Mouse (Mus musculus) forebrain, embryonic 14.5 days (tissue): ENCODE results near the gene Rom1. TPM values are rescaled to one million over a fixed set of nuclear protein-coding genes. Genes with fewer than 3 reads are reported as not detected.

Source experiments
- ATAC-seq: fragments of 200-750 bp; cut with Nextera tagmentation; 2 replicates; pipeline ENCODE4 v1.8.0; 2017; ENCODE audit warnings: mild to moderate bottlenecking, moderate library complexity
- DNase-seq: peaks from one replicate; pipeline ENCODE4 v3.0.0-alpha.2; 2015; ENCODE audit warnings: low spot score
- H3K27ac ChIP-seq: fragments of 300-500 bp; sonication (generic); 2 replicates; pipeline ENCODE4 v1.5.1; 2014; ENCODE audit warnings: low read depth, mild to moderate bottlenecking, control low read depth, low read length, moderate library complexity
- H3K27me3 ChIP-seq: fragments of 300-500 bp; sonication (generic); replicated peaks from 2 replicates; pipeline ENCODE4 v1.6.1; 2014; ENCODE audit warnings: low read length, control low read depth, mixed read lengths; ENCODE audit not compliant: control insufficient read depth, insufficient read depth
- H3K36me3 ChIP-seq: fragments of 300-500 bp; sonication (generic); 2 replicates; pipeline ENCODE4 v1.6.1; 2014; ENCODE audit warnings: low read length, control low read depth; ENCODE audit not compliant: control insufficient read depth, insufficient read depth
- H3K4me1 ChIP-seq: fragments of 300-500 bp; sonication (generic); 2 replicates; pipeline ENCODE4 v1.6.1; 2014; ENCODE audit warnings: antibody characterized with exemption, low read length, control low read depth; ENCODE audit not compliant: control insufficient read depth, insufficient read depth
- H3K4me2 ChIP-seq: fragments of 300-500 bp; sonication (generic); 2 replicates; pipeline ENCODE4 v1.6.1; 2014; ENCODE audit warnings: mild to moderate bottlenecking, control low read depth, low read length
- H3K4me3 ChIP-seq: fragments of 300-500 bp; sonication (generic); 2 replicates; pipeline ENCODE4 v1.5.1; 2014; ENCODE audit warnings: low read depth, low read length, control low read depth
- H3K9ac ChIP-seq: fragments of 300-500 bp; sonication (generic); 2 replicates; pipeline ENCODE4 v1.6.1; 2014; ENCODE audit warnings: mild to moderate bottlenecking, low read length, control low read depth, moderate library complexity
- H3K9me3 ChIP-seq: fragments of 300-500 bp; sonication (generic); replicated peaks from 2 replicates; pipeline ENCODE4 v1.6.1; 2016; ENCODE audit warnings: low read length, control low read depth, mixed read lengths; ENCODE audit not compliant: control insufficient read depth
- WGBS: fragments of 180-500 bp; shearing (Covaris S2); extraction: QIAGEN DNeasy Blood & Tissue Kit; methylation state at CpG from one replicate; pipeline ENCODE4 v1.1.7; 2014; 5-methylcytosine and 5-hydroxymethylcytosine counted together
- polyA plus RNA-seq: library from polyadenylated mRNA; unstranded; fragments of >200 nt; fragmentation: Nextera tagmentation; extraction: Ambion mirVana; gene quantifications from 2 replicates; pipeline ENCODE4 v1.2.1, GENCODE M21; 2014

Rom1 gene
- polyA plus RNA-seq, 1 experiment from 2014 or later: 0.93 TPM

DNA sequence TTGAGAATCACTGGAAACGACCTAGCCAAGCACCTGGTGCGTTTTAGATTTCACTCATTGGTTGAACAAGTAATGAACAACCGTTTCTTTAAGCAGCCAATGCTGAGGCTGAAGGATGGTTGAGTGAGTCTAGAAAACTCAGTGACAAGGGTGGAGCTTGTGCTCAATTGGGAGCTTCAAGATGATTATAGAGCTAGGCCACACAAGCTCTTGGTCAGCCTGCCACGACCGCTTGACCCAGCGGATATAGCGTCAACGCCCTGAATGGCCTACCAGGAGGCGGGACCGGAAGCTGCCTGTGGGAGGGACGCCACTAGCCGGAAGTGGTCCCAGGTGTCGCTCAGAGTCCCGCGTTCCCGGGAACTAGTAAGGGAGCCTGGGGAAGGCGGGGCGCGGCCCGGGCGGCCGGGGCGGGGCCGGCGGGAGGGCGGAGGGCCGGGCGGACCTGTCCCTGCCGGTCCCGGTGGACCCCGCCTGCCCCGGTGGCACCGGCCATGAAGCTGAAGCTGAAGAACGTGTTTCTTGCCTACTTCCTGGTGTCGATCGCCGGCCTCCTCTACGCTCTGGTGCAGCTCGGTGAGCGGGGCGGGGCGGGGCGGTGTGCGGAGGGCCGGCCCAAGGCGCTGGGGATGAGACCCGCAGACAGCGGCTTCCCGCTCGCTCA is 9.0 kb downstream of the Rom1 start, which contains the start of gene B3gat3:
B3gat3 (plus strand) TSS at position 302 of the 664 bp plus-strand sequence.
- H3K9ac ChIP-seq: peak within 1 kb of the TSS; percentile 88
- ATAC-seq: peak; percentile 98
- peak within 1 kb of the TSS; percentile 69 for H3K4me2 ChIP-seq
- H3K36me3 ChIP-seq: peaks cover 31% of the 10 kb centered on the region
- peak; percentile 93 for DNase-seq
- WGBS: 2% methylated on average over 46 of the region's 50 CpGs
- peak within 1 kb of the TSS; percentile 77 for H3K27ac ChIP-seq
- no peaks in the 10 kb centered on the region for H3K27me3 ChIP-seq
- H3K4me3 ChIP-seq: peak within 1 kb of the TSS; percentile 84
- H3K4me1 ChIP-seq: peaks cover 9% of the 10 kb centered on the region; the same call in 1 of the 2 replicates
- no peaks in the 10 kb centered on the region for H3K9me3 ChIP-seq

DNA sequence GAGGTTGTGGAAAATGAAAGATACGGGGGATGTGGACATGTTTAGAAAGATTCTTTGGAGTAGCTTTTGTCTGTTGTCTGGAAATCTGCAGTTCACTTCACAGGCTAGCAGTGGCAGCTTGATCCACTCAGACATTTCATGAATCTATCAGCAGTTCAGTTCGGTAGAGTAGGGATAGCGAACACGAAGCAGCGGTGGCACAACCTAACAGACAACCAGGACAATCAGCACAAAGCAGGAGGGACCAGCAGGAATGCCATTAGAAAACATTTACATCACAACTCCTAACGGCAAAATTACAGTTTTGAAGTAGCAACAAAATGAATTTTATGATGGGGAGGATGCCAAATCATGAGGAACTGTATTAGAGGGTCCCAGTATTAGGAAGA is 9.5 kb downstream of the Rom1 start:
- Histone ChIP-seq H3K36me3 (peaks cover 35% of the 10 kb centered on the region), H3K4me1 (peaks cover 9% of the 10 kb centered on the region; the same call in 1 of the 2 replicates), H3K27ac (0 out of 2 replicates have a peak overlapping the region, but pooled peaks have one; percentile 77), H3K4me2 (peak overlapping the region; percentile 69), H3K9me3 (no peaks in the 10 kb centered on the region), H3K27me3 (no peaks in the 10 kb centered on the region), H3K4me3 (peak overlapping the region; percentile 84), H3K9ac (peak overlapping the region; percentile 88; the same call in 1 of the 2 replicates)
- DNase-seq (no peak), ATAC-seq (no peak)
- 76% methylated on average over 6 of the region's 6 CpGs for WGBS

DNA sequence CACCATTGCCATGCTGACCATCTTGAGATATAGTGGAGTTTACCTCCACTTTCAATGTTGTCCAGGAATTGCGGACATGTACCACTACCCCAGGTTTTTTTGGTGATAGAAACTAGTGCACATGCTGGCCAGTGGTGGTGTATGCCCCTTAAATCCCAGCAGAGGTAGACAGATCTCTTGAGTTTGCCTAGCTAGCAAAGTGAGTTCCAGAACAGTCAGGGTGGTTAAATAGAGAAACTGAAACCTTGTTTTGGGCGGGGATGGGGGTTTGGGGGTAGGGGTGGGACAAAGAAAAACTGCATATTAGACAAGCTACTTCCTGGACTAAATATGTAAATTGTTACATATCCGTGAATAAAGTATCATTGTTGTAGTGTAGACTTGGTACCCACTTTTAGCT is 10.2 kb downstream of the Rom1 start:
- ATAC-seq (no peak), DNase-seq (no peak)
- Histone ChIP-seq H3K4me3 (no peak overlapping the region), H3K4me2 (no peak overlapping the region), H3K9me3 (no peaks in the 10 kb centered on the region), H3K4me1 (peaks cover 9% of the 10 kb centered on the region; the same call in 1 of the 2 replicates), H3K27me3 (no peaks in the 10 kb centered on the region), H3K27ac (no peak overlapping the region), H3K9ac (no peak overlapping the region), H3K36me3 (peaks cover 42% of the 10 kb centered on the region)
- WGBS: 94% methylated on average over 3 of the region's 3 CpGs

DNA sequence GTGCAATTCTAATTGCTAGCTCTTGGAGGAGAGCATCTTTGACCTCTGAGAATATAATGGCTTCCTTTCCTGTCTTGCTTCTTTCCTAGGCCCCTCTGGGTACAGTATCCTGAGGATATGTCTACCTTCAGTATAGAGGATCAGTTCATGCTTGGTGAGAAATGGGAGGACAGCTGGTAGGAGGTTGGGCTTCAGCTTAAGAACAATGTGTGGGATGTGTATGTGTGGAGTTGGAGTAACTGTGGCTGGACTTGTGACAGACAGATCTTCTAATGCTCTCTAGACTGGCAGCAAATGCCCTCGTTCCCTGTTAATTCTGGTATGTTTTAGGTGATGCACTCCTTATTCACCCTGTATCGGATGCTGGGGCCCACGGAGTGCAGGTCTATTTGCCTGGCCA is 14.9 kb downstream of the Rom1 start:
- H3K4me3 ChIP-seq: no peak overlapping the region
- WGBS: 99% methylated on average over 3 of the region's 3 CpGs
- no peak overlapping the region for H3K9ac ChIP-seq
- H3K36me3 ChIP-seq: peaks cover 78% of the 10 kb centered on the region
- H3K4me1 ChIP-seq: no peaks in the 10 kb centered on the region
- ATAC-seq (no peak), DNase-seq (no peak)
- H3K27ac ChIP-seq: no peak overlapping the region
- no peak overlapping the region for H3K4me2 ChIP-seq
- no peaks in the 10 kb centered on the region for H3K27me3 ChIP-seq
- no peaks in the 10 kb centered on the region for H3K9me3 ChIP-seq

DNA sequence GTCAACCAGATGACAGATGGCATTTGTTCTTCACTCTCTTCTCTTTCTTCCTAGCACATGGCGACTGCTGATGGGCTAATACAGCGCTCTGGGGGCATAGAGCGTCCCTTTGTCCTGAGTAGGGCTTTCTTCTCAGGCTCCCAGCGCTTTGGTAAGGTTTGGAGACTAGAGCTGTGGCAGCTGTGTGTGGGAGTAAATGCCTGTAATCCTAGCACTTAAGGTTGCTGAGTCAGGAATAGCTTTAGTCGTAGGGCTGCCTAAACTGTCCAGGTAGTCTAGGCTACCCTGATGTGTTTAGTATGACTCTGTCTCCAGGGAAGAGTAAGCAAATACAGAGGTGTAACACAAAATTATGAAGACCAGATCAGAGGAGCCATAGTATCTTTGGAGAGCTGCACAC is 17.3 kb downstream of the Rom1 start:
- Histone ChIP-seq H3K27me3 (no peaks in the 10 kb centered on the region), H3K4me2 (no peak overlapping the region), H3K9ac (no peak overlapping the region), H3K9me3 (no peaks in the 10 kb centered on the region), H3K36me3 (peaks cover 100% of the 10 kb centered on the region), H3K4me3 (no peak overlapping the region), H3K4me1 (no peaks in the 10 kb centered on the region), H3K27ac (no peak overlapping the region)
- DNase-seq (no peak), ATAC-seq (no peak)
- WGBS: 94% methylated on average over 5 of the region's 5 CpGs

DNA sequence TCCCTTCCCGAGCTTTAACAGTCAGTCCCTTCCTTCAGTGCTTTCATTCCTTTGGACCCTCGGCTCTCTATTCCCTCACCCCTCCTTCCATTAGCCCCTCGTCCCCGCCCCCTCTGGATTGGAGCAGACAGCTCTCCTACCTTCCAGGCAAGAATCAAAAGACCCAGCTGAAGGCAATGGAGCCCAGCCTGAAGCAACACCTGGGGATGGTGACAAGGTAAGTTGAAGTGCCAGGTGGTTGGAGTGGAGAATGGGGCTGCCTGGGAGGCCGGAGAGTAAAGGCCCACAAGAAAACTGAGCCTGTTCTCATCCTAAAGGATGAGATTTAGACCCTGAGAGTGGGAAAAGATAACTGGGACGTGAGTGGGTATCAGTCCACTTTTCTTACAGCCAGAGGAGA is 20.6 kb downstream of the Rom1 start:
- WGBS: 94% methylated on average over 6 of the region's 6 CpGs
- DNase-seq: no peak
- no peak overlapping the region for H3K4me3 ChIP-seq
- H3K4me1 ChIP-seq: no peaks in the 10 kb centered on the region
- no peak for ATAC-seq
- H3K9ac ChIP-seq: no peak overlapping the region
- H3K9me3 ChIP-seq: no peaks in the 10 kb centered on the region
- H3K36me3 ChIP-seq: peaks cover 96% of the 10 kb centered on the region
- no peaks in the 10 kb centered on the region for H3K27me3 ChIP-seq
- no peak overlapping the region for H3K4me2 ChIP-seq
- no peak overlapping the region for H3K27ac ChIP-seq

DNA sequence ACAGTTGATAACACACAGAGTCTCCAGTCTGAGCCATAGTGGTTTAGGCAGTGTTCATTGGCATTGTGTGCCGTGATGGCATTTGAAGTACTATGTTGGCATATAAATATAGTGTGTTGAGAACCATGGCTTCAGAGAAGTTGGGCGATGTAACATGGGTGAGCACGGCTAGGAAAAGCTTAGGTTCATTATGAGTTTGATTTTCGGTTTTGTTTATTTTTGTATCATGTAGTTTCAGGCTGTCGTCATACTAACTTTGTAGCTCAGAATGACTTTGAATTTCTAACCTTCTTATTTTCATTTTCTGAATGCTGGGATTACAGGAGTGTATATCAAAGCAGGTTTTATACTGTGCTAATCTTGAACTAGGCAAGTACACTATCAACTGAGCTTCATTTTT is 25.7 kb downstream of the Rom1 start:
- H3K36me3 ChIP-seq: peaks cover 60% of the 10 kb centered on the region
- peaks cover 10% of the 10 kb centered on the region for H3K4me1 ChIP-seq
- no peak overlapping the region for H3K4me2 ChIP-seq
- no peak overlapping the region for H3K9ac ChIP-seq
- ATAC-seq (no peak), DNase-seq (no peak)
- 96% methylated on average over 5 of the region's 5 CpGs for WGBS
- no peaks in the 10 kb centered on the region for H3K27me3 ChIP-seq
- no peaks in the 10 kb centered on the region for H3K9me3 ChIP-seq
- H3K4me3 ChIP-seq: no peak overlapping the region
- no peak overlapping the region for H3K27ac ChIP-seq

DNA sequence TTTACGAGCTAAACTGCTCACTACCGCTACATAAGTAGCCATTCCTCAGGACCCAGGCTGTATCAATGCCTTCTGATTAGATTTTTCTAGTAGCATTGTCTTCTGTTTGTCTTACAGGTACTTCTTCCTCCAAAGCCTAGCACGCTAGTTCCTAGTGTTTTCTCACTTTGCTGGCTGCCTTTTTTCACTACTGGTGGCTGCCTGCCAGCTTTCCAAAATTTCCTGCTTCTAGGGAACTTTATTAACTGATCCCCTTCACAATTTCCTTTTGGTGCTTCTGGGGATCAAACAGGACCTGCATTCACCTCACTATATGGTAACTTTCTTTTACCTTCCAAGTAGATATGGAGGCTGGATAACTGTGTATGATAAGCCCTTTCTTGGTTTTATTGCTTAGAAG is 30.1 kb downstream of the Rom1 start:
- H3K9ac ChIP-seq: peak overlapping the region; percentile 80
- H3K36me3 ChIP-seq: peaks cover 42% of the 10 kb centered on the region
- ATAC-seq (no peak), DNase-seq (no peak)
- WGBS: 64% methylated on average over 3 of the region's 3 CpGs
- H3K4me2 ChIP-seq: peak overlapping the region; percentile 94
- no peak overlapping the region for H3K27ac ChIP-seq
- no peaks in the 10 kb centered on the region for H3K27me3 ChIP-seq
- H3K4me3 ChIP-seq: peak overlapping the region; percentile 88
- peaks cover 18% of the 10 kb centered on the region for H3K4me1 ChIP-seq
- no peaks in the 10 kb centered on the region for H3K9me3 ChIP-seq

DNA sequence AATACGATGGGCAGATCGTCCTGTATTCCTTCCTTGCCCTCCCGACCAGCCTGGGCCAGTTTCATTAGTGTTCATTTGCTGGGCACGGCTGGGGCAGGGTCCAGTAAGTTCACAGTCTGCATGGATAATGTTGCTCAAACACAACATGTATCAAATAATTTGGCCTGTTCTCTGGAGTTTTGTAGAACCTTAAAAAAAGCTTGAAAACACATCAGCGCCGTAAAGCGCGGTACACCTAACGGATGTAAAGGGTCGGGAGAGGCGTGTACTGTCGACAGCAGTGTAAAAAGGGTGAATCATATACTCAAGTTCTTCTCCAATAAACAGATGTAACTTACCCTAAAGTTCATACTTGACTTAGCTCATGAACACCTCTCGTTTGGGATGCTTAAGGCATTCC is 30.6 kb downstream of the Rom1 start:
- no peaks in the 10 kb centered on the region for H3K27me3 ChIP-seq
- DNase-seq: no peak
- peak overlapping the region; percentile 80 for H3K9ac ChIP-seq
- H3K4me1 ChIP-seq: peaks cover 22% of the 10 kb centered on the region
- ATAC-seq: no peak
- H3K36me3 ChIP-seq: peaks cover 38% of the 10 kb centered on the region
- 18% methylated on average over 13 of the region's 13 CpGs for WGBS
- peak overlapping the region; percentile 74; the same call in 1 of the 2 replicates for H3K27ac ChIP-seq
- H3K4me3 ChIP-seq: peak overlapping the region; percentile 88
- H3K4me2 ChIP-seq: peak overlapping the region; percentile 94
- H3K9me3 ChIP-seq: no peaks in the 10 kb centered on the region
